Mouse (Mus musculus) pancreas, adult 10 weeks (tissue): ENCODE measurements around the gene Rabgap1l. TPM values are rescaled to one million over a fixed set of nuclear protein-coding genes. Genes with fewer than 3 reads are reported as not detected.

Source experiments
- polyA plus RNA-seq: library from polyadenylated mRNA; stranded (reverse); fragments of 350-450 nt; fragmentation: Illumina TruSeq; extraction: RNeasy Lipid Tissue Mini Kit (QIAGEN cat#74804); gene quantifications from one replicate; pipeline ENCODE4 v1.2.3, GENCODE M21; 2015; ENCODE audit warnings: low read depth, low replicate concordance; ENCODE audit not compliant: insufficient read depth

Gene Rabgap1l
- polyA plus RNA-seq, result 10.5 TPM

DNA sequence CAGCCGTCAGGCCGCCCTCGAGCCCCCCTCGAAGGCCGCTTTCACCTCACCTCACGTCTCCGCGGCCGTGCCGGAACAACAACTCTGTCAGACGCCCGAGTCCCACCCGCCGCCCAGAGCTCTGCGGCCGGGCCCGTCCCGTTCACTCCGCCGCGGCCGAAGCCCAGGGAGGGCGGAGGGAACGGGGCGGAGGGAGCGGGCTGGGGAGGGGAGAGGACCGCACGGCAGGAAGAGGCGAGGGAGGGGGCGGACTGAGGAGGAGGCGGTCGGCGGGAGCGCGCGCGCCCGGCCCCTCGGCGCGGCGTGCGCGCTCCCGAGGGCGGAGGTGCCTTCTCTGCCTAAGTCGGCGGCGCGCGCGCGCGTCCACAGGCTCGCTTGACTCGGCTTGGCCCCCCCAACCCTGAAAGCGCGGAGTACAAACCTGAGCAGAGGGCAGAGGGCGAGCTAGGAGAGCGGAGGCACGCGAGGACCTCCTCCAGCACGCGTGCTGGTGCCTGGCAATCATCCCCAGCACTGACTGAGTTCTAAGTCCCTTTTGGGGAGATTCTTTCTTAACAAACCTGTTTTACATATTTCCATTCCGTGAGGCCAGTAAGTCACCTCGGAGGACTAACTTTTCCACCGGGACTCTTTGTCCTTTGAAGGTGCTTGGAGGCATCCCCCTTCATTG, at the start of gene Rabgap1l:
Gene Rabgap1l, minus strand, starts transcription at position 526 of the 670 bp plus-strand sequence.

DNA sequence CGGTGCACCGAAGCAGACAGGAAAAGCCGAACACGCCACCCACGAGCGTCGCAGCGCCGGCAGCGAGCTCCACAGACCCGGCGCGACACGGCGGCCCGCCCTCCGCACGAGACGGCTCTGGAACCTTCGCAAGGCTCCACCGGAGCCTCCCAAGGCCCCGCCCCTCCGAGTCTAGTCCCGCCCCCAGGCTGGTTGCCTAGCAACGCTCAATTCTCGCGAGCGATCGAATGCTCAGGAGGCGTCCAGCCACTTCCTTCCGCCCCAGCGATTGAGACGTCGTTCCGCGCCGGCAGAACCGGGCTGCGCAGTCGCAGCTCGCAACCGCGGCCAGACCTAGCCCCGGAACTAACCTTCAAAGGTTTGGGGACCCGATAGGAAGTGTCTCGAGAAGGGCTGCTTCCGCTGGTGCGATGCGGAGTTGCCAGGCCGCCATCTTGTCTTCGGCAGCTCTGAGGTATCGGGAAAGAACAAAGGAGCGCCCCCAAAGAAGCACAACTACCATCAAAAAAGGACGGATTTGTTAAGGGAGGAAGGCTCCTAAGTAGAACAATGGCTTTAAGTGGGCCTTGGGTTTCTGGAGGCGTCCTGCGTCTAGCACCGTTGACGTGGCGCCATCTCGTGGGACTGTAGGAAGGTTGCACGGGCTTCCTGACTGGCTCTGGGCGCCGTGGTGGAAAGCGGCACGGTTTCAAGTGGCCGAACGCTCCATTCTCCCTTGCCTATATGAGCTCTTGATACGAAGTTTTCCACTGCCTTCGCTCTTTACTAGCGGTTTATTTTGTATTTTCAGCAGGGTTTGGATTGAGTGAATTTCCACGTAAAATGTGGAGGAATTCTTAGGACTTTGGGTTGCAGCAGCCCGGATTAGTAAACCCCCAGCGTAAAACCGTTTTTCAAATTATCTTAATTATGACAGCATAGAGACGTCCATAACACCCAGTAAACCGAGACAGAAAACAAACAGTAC, 580.0 kb downstream of the Rabgap1l start, which contains the start of gene Cacybp:
Gene Cacybp, minus strand, starts transcription at position 173 of the 967 bp plus-strand sequence.

DNA sequence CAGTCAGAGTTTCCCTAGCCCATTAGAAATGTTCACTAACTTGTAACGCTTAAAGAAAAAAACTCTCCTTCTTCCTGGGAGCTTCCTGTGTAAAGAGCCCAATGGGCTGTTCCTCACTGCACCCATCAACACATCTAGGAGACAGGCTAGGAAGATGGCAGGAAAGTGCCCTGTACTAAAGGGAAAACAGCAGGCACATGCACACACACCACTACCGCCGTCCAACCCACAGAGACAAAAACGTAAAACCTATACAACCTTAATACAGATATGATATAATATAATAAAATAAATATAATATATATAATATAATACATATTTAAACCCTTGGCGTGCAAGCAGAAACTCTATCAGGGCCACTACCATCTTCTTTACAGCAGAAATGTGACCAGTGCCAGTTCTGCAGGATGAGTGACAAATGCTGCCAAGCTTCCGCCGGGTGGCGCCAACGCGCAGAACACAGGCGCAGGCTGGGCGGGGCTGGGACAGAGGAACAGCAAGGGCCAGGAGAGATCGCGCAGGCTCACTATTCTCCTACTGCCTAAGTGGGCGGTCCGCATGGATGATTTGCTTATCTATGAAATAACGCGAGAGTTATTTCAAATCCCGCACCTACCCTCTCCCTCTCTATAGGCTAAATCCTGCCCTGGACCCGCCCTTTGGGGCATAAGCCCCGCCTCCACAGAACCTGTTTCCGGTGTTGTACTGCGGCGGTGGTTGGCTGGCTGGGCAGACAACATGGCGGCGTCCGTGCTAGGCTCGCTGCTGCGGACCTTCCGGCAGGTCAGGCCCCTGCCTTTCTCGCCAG, 598.3 kb downstream of the Rabgap1l start, which contains the start of gene Mrps14:
Gene Mrps14, plus strand, starts transcription at position 687 of the 808 bp plus-strand sequence.

Other genes with a start within 250 kb of the Rabgap1l start
- gene Rc3h1, start 113.2 kb upstream of the Rabgap1l start, polyA plus RNA-seq, result 3.5 TPM
- not detected for gene Serpinc1, start 185.4 kb upstream of the Rabgap1l start, polyA plus RNA-seq
- 1.1 TPM for gene Zbtb37, start 241.6 kb upstream of the Rabgap1l start, polyA plus RNA-seq